Mouse (Mus musculus) CD4-positive, CD25-positive, alpha-beta regulatory T cell, adult 4 months (primary cell): ENCODE measurements around the gene Haao. TPM values are rescaled to one million over a fixed set of nuclear protein-coding genes. Genes with fewer than 3 reads are reported as not detected.

Experiments used
- ATAC-seq: one replicate; pipeline ENCODE4 v1.8.0; 2017
- polyA plus RNA-seq, 2 experiments: library from polyadenylated mRNA; unstranded; fragments of 100-300 nt; shearing (Covaris generic); gene quantifications; one replicate each; pipeline ENCODE4 v1.2.1; 2017

The Haao gene
- polyA plus RNA-seq = 1 to 10 TPM; 1.1 to 5.0 TPM

GRCm38 (mm10) chr17:83847815-83848214, at the start of gene Haao:
TSS of gene Haao (minus strand) at chr17:83847963.
- ATAC-seq = no peak

GRCm38 (mm10) chr17:83897361-83897799, 49.6 kb upstream of the Haao start:
- ATAC-seq = no peak

GRCm38 (mm10) chr17:83896723-83897122, 49.0 kb upstream of the Haao start:
- peak; percentile 49 for ATAC-seq

GRCm38 (mm10) chr17:83895321-83895770, 47.6 kb upstream of the Haao start:
- ATAC-seq = no peak

- ATAC-seq = no peak
Measured at GRCm38 (mm10) chr17:83893134-83893533, 45.4 kb upstream of the Haao start.

GRCm38 (mm10) chr17:83891864-83892263, 44.1 kb upstream of the Haao start:
- no peak for ATAC-seq

DNA sequence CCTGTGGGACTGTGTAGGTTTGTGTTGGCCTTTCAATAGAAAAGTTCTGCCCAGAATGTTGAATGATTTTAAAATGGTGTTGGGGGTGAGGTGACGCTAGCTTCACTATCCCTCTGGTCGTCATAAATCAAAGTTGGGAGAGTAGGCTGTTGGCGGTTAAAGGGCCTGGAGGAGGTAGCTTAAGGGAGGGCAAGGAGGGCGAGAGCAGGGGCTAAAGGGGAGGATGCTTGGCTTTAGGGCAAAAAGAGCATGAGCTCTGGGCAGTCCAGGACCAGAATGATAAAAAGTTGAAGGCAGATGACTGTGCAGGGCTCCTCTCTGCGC, 42.6 kb upstream of the Haao start:
- no peak for ATAC-seq

- ATAC-seq = no peak
Measured at GRCm38 (mm10) chr17:83889691-83890372, 42.1 kb upstream of the Haao start.

DNA sequence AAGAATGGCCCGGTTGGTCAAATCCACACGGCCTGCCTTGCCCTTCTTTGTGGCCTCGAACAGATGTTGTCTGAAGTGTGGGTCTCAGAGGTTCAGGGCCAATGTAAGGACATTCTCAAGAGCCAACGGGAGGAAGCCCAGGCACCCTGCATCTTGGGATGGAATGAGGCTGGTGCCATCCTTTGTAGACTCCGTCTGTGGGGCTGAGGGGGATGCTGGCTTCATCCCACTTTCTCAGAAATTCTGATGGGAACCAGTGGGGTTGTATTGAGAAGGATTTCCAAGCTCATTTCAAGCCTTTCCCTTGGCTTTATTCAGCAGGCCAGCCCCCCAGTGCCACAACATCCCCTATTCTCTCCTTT, 41.5 kb upstream of the Haao start:
- no peak for ATAC-seq

DNA sequence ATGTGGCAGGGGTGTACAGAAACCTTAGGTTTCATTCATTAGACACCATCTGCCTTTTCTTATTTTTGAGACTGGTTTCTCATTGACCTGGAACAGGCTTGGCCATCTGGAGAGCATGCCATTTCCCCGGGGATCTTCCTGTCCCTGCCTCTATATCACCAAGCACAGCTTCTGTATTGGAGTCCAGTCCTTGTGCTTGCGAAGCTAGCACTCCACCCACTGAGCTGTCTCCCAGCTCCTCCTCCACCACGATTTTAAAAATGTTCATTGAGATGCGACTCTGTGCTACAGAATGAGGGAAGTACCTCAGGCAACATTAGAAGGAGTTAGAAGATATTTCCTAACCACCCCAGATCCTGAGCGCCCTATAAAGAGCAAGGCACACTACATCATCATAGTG, 39.5 kb upstream of the Haao start:
- ATAC-seq = no peak

DNA sequence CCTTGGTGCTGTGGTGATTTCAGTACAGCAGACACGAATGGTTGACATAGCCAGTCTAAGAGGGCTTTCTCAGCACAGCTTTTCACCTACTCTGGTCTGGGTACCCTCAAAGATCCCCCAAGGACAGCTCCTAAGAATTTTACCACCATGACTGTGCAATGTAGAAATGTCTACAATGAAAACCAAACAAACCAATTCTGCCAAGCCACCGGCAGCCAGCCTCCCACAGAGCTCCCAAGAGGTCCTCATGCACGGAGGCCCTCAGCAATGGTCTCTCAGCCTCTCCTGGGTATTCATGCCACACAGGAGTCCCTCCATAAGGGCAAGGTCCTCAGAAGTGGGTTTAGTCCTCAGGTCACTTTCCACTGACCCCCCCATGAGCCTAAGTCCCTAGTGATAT, 38.6 kb upstream of the Haao start:
- no peak for ATAC-seq

DNA sequence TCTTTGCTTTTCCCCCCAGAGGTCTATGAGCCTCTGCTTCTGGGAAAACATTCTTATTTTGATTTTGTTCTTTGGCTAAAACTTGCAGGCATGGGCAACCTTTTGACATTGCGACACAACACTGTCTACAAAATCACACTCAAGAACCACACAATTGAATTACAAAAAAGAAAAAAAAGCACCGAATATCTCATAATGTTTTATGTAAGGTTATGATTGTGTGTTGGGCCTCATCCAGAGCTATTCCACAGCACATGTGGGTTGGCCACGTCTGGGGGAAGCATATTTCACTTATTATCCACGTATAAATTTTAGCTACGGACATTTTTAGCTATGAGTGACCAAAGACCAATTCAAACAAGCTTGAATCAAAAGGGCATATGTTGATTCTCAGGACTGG, 38.0 kb upstream of the Haao start:
- no peak for ATAC-seq

DNA sequence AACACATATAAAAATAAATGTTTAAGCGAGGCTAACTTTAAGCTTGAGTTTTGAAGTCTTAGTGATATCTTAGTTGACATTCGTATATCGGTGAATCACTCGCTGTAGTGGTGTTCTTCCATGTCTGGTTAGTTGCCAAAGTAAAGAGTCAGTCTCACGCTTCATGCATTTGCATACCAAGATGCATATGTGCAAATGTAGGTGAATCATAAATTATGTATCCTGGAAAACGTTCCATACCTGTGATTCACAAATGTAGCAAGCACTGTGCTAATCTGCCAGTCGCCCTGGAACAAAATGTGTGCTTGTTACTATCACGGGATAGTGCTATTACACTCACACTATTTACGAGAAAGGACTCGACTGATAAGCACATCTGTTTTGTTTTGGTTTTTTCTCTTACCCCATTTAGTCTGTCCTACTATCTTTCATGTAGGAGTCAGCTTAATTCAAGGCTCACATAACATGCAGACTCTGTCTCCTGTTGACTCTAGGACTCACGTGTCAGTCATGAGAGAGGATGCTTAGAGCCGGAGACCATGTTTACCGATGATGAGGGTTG, 37.3 kb upstream of the Haao start:
- ATAC-seq = no peak

- no peak for ATAC-seq
Measured at GRCm38 (mm10) chr17:83882788-83883187, 35.0 kb upstream of the Haao start.

- ATAC-seq = no peak
Measured at GRCm38 (mm10) chr17:83881071-83881470, 33.3 kb upstream of the Haao start.

GRCm38 (mm10) chr17:83880174-83880710, 32.5 kb upstream of the Haao start:
- no peak for ATAC-seq

GRCm38 (mm10) chr17:83879631-83880030, 31.9 kb upstream of the Haao start:
- ATAC-seq = no peak

GRCm38 (mm10) chr17:83874610-83875009, 26.8 kb upstream of the Haao start:
- no peak for ATAC-seq

GRCm38 (mm10) chr17:83873363-83874141, 25.8 kb upstream of the Haao start:
- ATAC-seq = no peak

DNA sequence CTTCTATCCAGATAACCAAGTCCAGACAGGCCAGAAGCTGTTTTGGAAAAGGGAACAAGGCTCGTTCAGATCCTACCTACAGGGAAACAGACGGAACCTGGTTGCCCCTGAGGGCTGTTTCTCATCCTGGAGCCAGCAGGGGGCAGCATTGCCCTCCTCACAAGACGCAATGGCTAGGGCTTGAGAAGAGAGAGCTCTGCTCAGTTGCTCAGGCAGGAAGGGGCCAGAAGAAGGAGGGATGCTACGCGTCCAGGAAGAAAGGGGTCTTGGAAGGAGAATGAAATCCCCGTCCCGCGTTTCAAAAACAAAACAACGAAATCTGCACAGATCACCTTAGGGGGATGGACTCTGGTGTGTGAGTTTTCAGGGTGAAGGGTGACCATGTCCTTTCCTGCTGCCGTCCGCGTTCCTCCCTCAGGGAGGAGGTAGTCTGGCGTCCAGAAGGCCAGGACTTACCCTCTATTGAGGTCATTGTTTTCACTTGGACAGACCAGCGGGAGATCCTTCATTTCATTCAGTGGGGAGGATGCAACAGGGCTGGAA, 25.1 kb upstream of the Haao start:
- peak; percentile 95 for ATAC-seq

- ATAC-seq = no peak
Measured at GRCm38 (mm10) chr17:83871354-83871753, 23.6 kb upstream of the Haao start.

DNA sequence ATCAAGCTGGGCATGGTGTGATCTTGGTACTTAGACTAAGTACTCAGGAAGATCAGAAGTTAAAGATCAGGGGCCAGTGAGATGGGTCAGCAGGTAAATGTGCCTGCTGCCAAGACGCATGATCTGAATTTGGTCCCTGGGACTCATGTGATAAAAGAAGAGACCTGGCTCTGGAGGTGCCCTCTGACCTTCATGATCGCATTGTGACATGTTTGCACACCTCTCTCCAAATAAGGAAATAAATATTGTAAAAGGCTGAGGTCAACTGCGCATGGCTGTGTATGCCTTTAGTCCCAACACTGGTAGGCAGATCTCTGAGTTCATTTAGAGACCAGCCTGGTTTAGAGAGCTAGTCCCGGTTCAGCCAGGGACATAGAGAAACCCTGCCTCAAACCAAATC, 22.6 kb upstream of the Haao start:
- ATAC-seq = no peak

- no peak for ATAC-seq
Measured at GRCm38 (mm10) chr17:83866582-83866981, 18.8 kb upstream of the Haao start.
